Mouse (Mus musculus) neural tube, embryonic 11.5 days (tissue): ENCODE measurements around the gene Zfp641. TPM values are rescaled to one million over a fixed set of nuclear protein-coding genes. Genes with fewer than 3 reads are reported as not detected.

Experiments
- ATAC-seq: fragments of 200-750 bp; cut with Nextera tagmentation; 2 replicates; pipeline ENCODE4 v1.8.0; 2017; ENCODE audit warnings: moderate number of reproducible peaks, mild to moderate bottlenecking, moderate TSS enrichment, moderate library complexity; ENCODE audit not compliant: insufficient read depth, low FRiP score, low TSS enrichment
- DNase-seq: peaks from one replicate; pipeline ENCODE4 v3.0.0-alpha.2; 2015; ENCODE audit warnings: low spot score
- H3K27ac ChIP-seq: fragments of 300-500 bp; sonication (generic); 2 replicates; pipeline ENCODE4 v1.5.1; 2014; ENCODE audit warnings: low read depth, mild to moderate bottlenecking, low read length
- H3K27me3 ChIP-seq: fragments of 300-500 bp; sonication (generic); 2 replicates; pipeline ENCODE4 v1.6.1; 2014; ENCODE audit warnings: mild to moderate bottlenecking, low read length, mixed read lengths; ENCODE audit not compliant: control insufficient read depth, insufficient read depth
- H3K36me3 ChIP-seq: fragments of 300-500 bp; sonication (generic); 2 replicates; pipeline ENCODE4 v1.6.1; 2014; ENCODE audit warnings: mild to moderate bottlenecking, low read length, moderate library complexity, mixed read lengths; ENCODE audit not compliant: control insufficient read depth, insufficient read depth
- H3K4me1 ChIP-seq: fragments of 300-500 bp; sonication (generic); 2 replicates; pipeline ENCODE4 v1.6.1; 2014; ENCODE audit warnings: low read length, mixed read lengths; ENCODE audit not compliant: control insufficient read depth, insufficient read depth
- H3K4me2 ChIP-seq: fragments of 300-500 bp; sonication (generic); 2 replicates; pipeline ENCODE4 v1.6.1; 2014; ENCODE audit warnings: low read depth, mild to moderate bottlenecking, moderate library complexity
- H3K4me3 ChIP-seq: fragments of 300-500 bp; sonication (generic); 2 replicates; pipeline ENCODE4 v1.5.1; 2014; ENCODE audit warnings: low read depth, low read length
- H3K9ac ChIP-seq: fragments of 300-500 bp; sonication (generic); 2 replicates; pipeline ENCODE4 v1.6.1; 2014; ENCODE audit warnings: mild to moderate bottlenecking, low read length
- H3K9me3 ChIP-seq: fragments of 300-500 bp; sonication (generic); 2 replicates; pipeline ENCODE4 v1.6.1; 2016; ENCODE audit warnings: low read length; ENCODE audit not compliant: control insufficient read depth
- WGBS: fragments of 180-500 bp; shearing (Covaris S2); extraction: QIAGEN DNeasy Blood & Tissue Kit; methylation state at CpG from one replicate; pipeline ENCODE4 v1.1.7; 2014; 5-methylcytosine and 5-hydroxymethylcytosine counted together
- polyA plus RNA-seq: library from polyadenylated mRNA; unstranded; fragments of >200 nt; fragmentation: Nextera tagmentation; extraction: Ambion mirVana; gene quantifications from 2 replicates; pipeline ENCODE4 v1.2.1, GENCODE M21; 2014

The Zfp641 gene
- polyA plus RNA-seq, 1 experiment from 2014 or later = 1.9 TPM

GRCm38 (mm10) chr15:98256271-98256670 is 39.7 kb downstream of the Zfp641 start:
- ATAC-seq = no peak
- no peaks in the 10 kb centered on the region for H3K27me3 ChIP-seq
- WGBS = 97% methylated on average over 13 of the region's 13 CpGs
- H3K36me3 ChIP-seq = no peaks in the 10 kb centered on the region
- H3K9ac ChIP-seq = no peak overlapping the region
- no peaks in the 10 kb centered on the region for H3K4me1 ChIP-seq
- no peak for DNase-seq
- no peak overlapping the region for H3K4me2 ChIP-seq
- H3K9me3 ChIP-seq = no peaks in the 10 kb centered on the region
- no peak overlapping the region for H3K4me3 ChIP-seq
- no peak overlapping the region for H3K27ac ChIP-seq

Other genes with a start within 250 kb of the Zfp641 start
- 36.2 and 41.3 TPM in 2 replicates for gene Pfkm, start 203.6 kb downstream of the Zfp641 start, polyA plus RNA-seq
- 40.1 and 41.0 TPM in 2 replicates for gene Senp1, start 202.4 kb downstream of the Zfp641 start, polyA plus RNA-seq
- 50.7 and 58.1 TPM in 2 replicates for gene Asb8, start 130.5 kb downstream of the Zfp641 start, polyA plus RNA-seq
- 10.3 and 12.2 TPM in 2 replicates for gene Ccdc184, start 129.0 kb downstream of the Zfp641 start, polyA plus RNA-seq
- not detected in 2 replicates for gene Olfr288, start 100.6 kb downstream of the Zfp641 start, polyA plus RNA-seq
- not detected in 2 replicates for gene Gm44579, start 75.2 kb downstream of the Zfp641 start, polyA plus RNA-seq
- gene Olfr287, start 75.1 kb downstream of the Zfp641 start, polyA plus RNA-seq = not detected in 2 replicates
- not detected in 2 replicates for gene Olfr286, start 61.7 kb downstream of the Zfp641 start, polyA plus RNA-seq
- not detected in 2 replicates for gene H1fnt, start 38.9 kb downstream of the Zfp641 start, polyA plus RNA-seq
- not detected in 2 replicates for gene Olfr285, start 21.2 kb upstream of the Zfp641 start, polyA plus RNA-seq
- not detected in 2 replicates for gene Olfr284, start 44.8 kb upstream of the Zfp641 start, polyA plus RNA-seq
- not detected in 2 replicates for gene Olfr283, start 84.8 kb upstream of the Zfp641 start, polyA plus RNA-seq
- not detected in 2 replicates for gene Olfr282, start 135.1 kb upstream of the Zfp641 start, polyA plus RNA-seq
- not detected in 2 replicates for gene Olfr281, start 156.4 kb upstream of the Zfp641 start, polyA plus RNA-seq
- gene OR5BS1P, start 173.7 kb upstream of the Zfp641 start, polyA plus RNA-seq = not detected in 2 replicates
- gene Lalba, start 186.6 kb upstream of the Zfp641 start, polyA plus RNA-seq = 0.45 TPM in 1 of 2 replicates, not detected in the other
- gene Olfr279, start 196.2 kb upstream of the Zfp641 start, polyA plus RNA-seq = not detected in 2 replicates
- gene Kansl2, start 238.1 kb upstream of the Zfp641 start, polyA plus RNA-seq = 142 and 143 TPM in 2 replicates